Mouse (Mus musculus) heart, embryonic 16.5 days (tissue): ENCODE results near the gene Skap1. TPM values are rescaled to one million over a fixed set of nuclear protein-coding genes. Genes with fewer than 3 reads are reported as not detected.
A peak's percentile ranks its signal among the peaks of the same experiment; 100 is the strongest.
"Not testable (repeated sequence)": the region's sequence is repeated elsewhere in the genome, so short reads cannot be mapped to it uniquely, and the experiment has no call there.

Experiments
- ATAC-seq: fragments of 200-750 bp; cut with Nextera tagmentation; replicated peaks from 2 replicates; pipeline ENCODE4 v1.8.0; 2017; ENCODE audit warnings: moderate number of reproducible peaks; ENCODE audit not compliant: insufficient read depth, low FRiP score; ENCODE audit errors: extremely low read depth
- H3K27ac ChIP-seq: fragments of 300-500 bp; sonication (generic); 2 replicates; pipeline ENCODE4 v1.5.1; 2014; ENCODE audit warnings: mild to moderate bottlenecking, low read length, control low read depth, moderate library complexity
- H3K27me3 ChIP-seq: fragments of 300-500 bp; sonication (generic); 2 replicates; pipeline ENCODE4 v1.6.1; 2014; ENCODE audit warnings: low read length, mixed read lengths; ENCODE audit not compliant: control insufficient read depth, insufficient read depth
- H3K36me3 ChIP-seq: fragments of 300-500 bp; sonication (generic); 2 replicates; pipeline ENCODE4 v1.6.1; 2014; ENCODE audit not compliant: control insufficient read depth, insufficient read depth
- H3K4me1 ChIP-seq: fragments of 300-500 bp; sonication (generic); 2 replicates; pipeline ENCODE4 v1.6.1; 2014; ENCODE audit warnings: low read length, mixed read lengths; ENCODE audit not compliant: control insufficient read depth, insufficient read depth
- H3K4me2 ChIP-seq: fragments of 300-500 bp; sonication (generic); 2 replicates; pipeline ENCODE4 v1.6.1; 2014; ENCODE audit warnings: low read depth, mild to moderate bottlenecking, control low read depth, low read length
- H3K4me3 ChIP-seq: fragments of 300-500 bp; sonication (generic); 2 replicates; pipeline ENCODE4 v1.5.1; 2014; ENCODE audit warnings: mild to moderate bottlenecking, control low read depth, low read length
- H3K9ac ChIP-seq: fragments of 300-500 bp; sonication (generic); 2 replicates; pipeline ENCODE4 v1.6.1; 2014; ENCODE audit warnings: low read length, control low read depth
- H3K9me3 ChIP-seq: fragments of 300-500 bp; sonication (generic); replicated peaks from 2 replicates; pipeline ENCODE4 v1.6.1; 2016; ENCODE audit warnings: low read length; ENCODE audit not compliant: control insufficient read depth
- WGBS: fragments of 180-500 bp; shearing (Covaris S2); extraction: QIAGEN DNeasy Blood & Tissue Kit; methylation state at CpG from one replicate; pipeline ENCODE4 v1.1.7; 2014; 5-methylcytosine and 5-hydroxymethylcytosine counted together
- polyA plus RNA-seq: library from polyadenylated mRNA; unstranded; fragments of >200 nt; fragmentation: Nextera tagmentation; extraction: Ambion mirVana; gene quantifications from 2 replicates; pipeline ENCODE4 v1.2.1, GENCODE M21; 2015

Skap1 gene
- polyA plus RNA-seq, 1 experiment from 2014 or later = 27.8 TPM

DNA sequence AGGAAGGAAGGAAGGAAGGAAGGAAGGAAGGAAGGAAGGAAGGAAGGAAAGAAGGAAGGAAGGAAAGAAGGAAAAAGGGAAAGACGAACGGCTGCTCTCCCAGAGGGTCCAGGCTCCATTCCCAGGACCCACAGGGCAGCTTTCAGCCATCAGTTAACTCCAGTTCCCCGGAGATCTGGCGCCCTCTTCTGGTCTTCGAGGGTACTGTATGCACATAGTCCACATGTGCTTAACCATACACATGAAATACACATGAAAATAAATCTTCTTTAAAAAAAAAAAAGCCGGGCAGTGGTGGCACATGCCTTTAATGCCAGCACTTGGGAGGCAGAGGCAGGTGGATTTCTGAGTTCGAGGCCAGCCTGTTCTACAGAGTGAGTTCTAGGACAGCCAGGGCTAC, 320.5 kb downstream of the Skap1 start:
- H3K27me3 ChIP-seq, ATAC-seq, H3K36me3 ChIP-seq, H3K4me1 ChIP-seq, H3K27ac ChIP-seq, H3K4me3 ChIP-seq, H3K9ac ChIP-seq, H3K4me2 ChIP-seq, H3K9me3 ChIP-seq: not testable (repeated sequence)
- WGBS = 21% methylated on average over 7 of the region's 7 CpGs

- Histone ChIP-seq H3K36me3 (no peaks in the 10 kb centered on the region), H3K9me3 (no peaks in the 10 kb centered on the region), H3K27ac (no peak overlapping the region), H3K27me3 (no peaks in the 10 kb centered on the region), H3K9ac (no peak overlapping the region), H3K4me1 (peaks cover 12% of the 10 kb centered on the region), H3K4me2 (no peak overlapping the region), H3K4me3 (no peak overlapping the region)
- ATAC-seq = no peak
- WGBS = 37% methylated on average over 9 of the region's 9 CpGs
These were observed 322.5 kb downstream of the Skap1 start for GRCm38 (mm10) chr11:96786731-96787450.

DNA sequence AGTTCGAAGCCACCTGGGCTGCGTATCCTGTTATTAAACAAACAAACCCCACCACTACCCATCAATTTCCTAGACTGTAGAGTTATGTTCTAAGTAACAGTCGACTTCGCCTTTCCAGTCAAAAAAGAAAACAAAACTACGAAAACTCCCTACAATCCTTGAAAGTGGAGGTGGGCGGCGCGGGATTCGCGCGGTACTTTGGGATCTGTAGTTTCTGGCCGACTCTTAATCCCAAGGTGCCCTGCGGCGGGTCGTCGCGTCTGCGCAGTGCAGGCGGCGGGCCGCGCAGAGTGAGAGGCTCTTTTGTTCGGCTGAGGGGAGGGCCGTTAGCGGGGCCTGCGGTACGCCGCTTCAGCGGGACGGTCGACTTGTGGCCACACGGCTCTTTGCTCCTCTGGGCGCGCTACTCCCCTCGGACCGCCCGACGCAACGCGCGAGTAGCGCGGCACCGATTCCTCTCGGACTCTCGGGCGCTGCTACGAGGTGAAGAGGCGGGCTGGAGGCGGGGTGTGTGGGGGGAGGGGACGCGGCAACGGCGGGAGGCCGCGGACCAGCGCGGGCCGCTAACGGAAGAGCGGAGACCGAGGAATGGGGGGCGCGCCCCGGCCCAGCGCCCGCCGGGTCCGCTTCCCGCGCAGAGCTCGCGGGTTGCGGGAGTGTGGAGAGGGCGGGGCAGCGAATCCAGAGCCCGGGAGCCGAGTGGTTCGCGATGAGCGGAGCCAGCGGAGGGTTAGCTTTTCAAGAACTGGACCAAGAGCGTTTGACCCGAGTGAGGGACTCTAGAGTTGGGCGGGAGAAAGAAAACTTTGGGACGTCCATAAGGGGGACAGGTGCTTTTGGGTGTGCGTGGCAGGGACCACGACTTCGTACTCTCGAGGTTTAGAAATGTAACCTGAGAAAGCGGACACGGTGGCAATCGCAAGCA, 324.7 kb downstream of the Skap1 start, which contains the start of gene Cbx1:
TSS of gene Cbx1 (plus strand) at position 257 of the 925 bp plus-strand sequence.
- Histone ChIP-seq H3K27me3 (no peaks in the 10 kb centered on the region), H3K36me3 (no peaks in the 10 kb centered on the region), H3K4me3 (peak within 1 kb of the TSS; percentile 99), H3K4me1 (peaks cover 16% of the 10 kb centered on the region), H3K9me3 (no peaks in the 10 kb centered on the region), H3K9ac (peak within 1 kb of the TSS; percentile 95), H3K27ac (peak within 1 kb of the TSS; percentile 98), H3K4me2 (peak within 1 kb of the TSS; percentile 79)
- 1% methylated on average over 92 of the region's 93 CpGs for WGBS
- peak; percentile 97 for ATAC-seq

- H3K4me3 ChIP-seq = peak overlapping the region; percentile 99
- H3K9me3 ChIP-seq = no peaks in the 10 kb centered on the region
- H3K4me1 ChIP-seq = peaks cover 16% of the 10 kb centered on the region
- peak overlapping the region; percentile 79 for H3K4me2 ChIP-seq
- WGBS = 13% methylated on average over 5 of the region's 5 CpGs
- H3K27ac ChIP-seq = peak overlapping the region; percentile 98
- no peaks in the 10 kb centered on the region for H3K36me3 ChIP-seq
- H3K27me3 ChIP-seq = no peaks in the 10 kb centered on the region
- ATAC-seq = no peak
- H3K9ac ChIP-seq = peak overlapping the region; percentile 95
These were observed 325.6 kb downstream of the Skap1 start for GRCm38 (mm10) chr11:96789990-96790389.

DNA sequence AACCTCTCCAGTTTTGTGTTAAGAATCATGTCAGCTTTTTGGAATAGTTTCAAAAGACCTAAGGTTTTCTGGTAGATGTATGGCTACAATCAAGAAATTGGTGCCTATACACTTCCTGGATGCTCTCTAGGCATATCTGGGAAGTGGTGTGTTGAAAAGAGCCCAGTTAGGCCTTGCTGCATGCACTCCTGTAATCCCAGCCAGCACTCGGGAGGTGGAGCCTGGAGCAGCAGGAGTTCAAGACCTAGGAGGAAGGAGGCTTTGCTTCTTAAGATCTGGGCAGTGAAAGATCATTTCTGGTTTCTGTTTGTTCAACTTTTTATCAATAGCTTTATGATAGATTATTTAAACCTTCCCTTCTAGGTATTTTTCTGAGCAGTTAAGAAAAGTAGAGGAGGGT, 326.3 kb downstream of the Skap1 start:
- no peak overlapping the region; the same call in 1 of the 2 replicates for H3K9ac ChIP-seq
- H3K4me3 ChIP-seq = peak overlapping the region; percentile 99; the same call in 1 of the 2 replicates
- H3K9me3 ChIP-seq = no peaks in the 10 kb centered on the region
- H3K36me3 ChIP-seq = 0 out of 2 replicates have a peak, but pooled peaks cover 2% of the 10 kb centered on the region
- ATAC-seq = no peak
- no peak overlapping the region for H3K27ac ChIP-seq
- peak overlapping the region; percentile 79 for H3K4me2 ChIP-seq
- H3K4me1 ChIP-seq = peaks cover 16% of the 10 kb centered on the region
- H3K27me3 ChIP-seq = no peaks in the 10 kb centered on the region
- 10% methylated on average over 1 of the region's 1 CpGs for WGBS

GRCm38 (mm10) chr11:96795491-96795890, 331.1 kb downstream of the Skap1 start:
- Histone ChIP-seq H3K27me3 (no peaks in the 10 kb centered on the region), H3K27ac (no peak overlapping the region), H3K9ac (no peak overlapping the region), H3K36me3 (peaks cover 3% of the 10 kb centered on the region), H3K4me3 (no peak overlapping the region), H3K4me1 (peaks cover 9% of the 10 kb centered on the region), H3K4me2 (no peak overlapping the region), H3K9me3 (no peaks in the 10 kb centered on the region)
- 92% methylated on average over 13 of the region's 13 CpGs for WGBS
- no peak for ATAC-seq

GRCm38 (mm10) chr11:96796081-96796480, 331.7 kb downstream of the Skap1 start:
- Histone ChIP-seq H3K27me3 (no peaks in the 10 kb centered on the region), H3K36me3 (peaks cover 6% of the 10 kb centered on the region), H3K4me2 (no peak overlapping the region), H3K4me1 (peaks cover 7% of the 10 kb centered on the region), H3K9me3 (no peaks in the 10 kb centered on the region), H3K9ac (no peak overlapping the region), H3K4me3 (no peak overlapping the region), H3K27ac (no peak overlapping the region)
- 94% methylated on average over 2 of the region's 2 CpGs for WGBS
- ATAC-seq = no peak

DNA sequence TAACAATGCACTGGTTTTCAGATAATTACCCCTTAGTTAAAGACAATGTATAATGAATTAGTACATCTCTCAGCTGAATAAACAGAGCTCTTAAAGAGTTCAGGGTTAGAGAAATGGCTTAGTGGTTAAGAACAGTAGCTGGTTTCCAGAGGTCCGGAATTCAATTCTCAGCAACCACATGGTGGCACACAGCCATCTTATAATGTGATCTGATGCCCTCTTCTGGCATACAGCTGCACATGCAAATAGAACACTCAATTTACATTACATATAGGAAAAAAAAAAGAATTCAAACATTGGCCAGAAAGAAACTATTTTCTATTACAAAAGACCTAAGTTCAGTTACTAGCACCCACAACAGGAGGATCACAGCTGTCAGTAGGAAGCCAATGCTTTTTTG, 332.2 kb downstream of the Skap1 start:
- ATAC-seq = no peak
- Histone ChIP-seq H3K4me3 (no peak overlapping the region), H3K36me3 (peaks cover 9% of the 10 kb centered on the region), H3K27me3 (no peaks in the 10 kb centered on the region), H3K4me1 (peaks cover 7% of the 10 kb centered on the region), H3K9me3 (no peaks in the 10 kb centered on the region), H3K27ac (no peak overlapping the region), H3K9ac (no peak overlapping the region), H3K4me2 (no peak overlapping the region)
- 62% methylated on average over 1 of the region's 1 CpGs for WGBS

- H3K4me2 ChIP-seq = no peak overlapping the region
- H3K36me3 ChIP-seq = peaks cover 27% of the 10 kb centered on the region
- no peak overlapping the region for H3K9ac ChIP-seq
- 92% methylated on average over 2 of the region's 2 CpGs for WGBS
- 0 out of 2 replicates have a peak, but pooled peaks cover 2% of the 10 kb centered on the region for H3K4me1 ChIP-seq
- no peaks in the 10 kb centered on the region for H3K27me3 ChIP-seq
- no peak overlapping the region for H3K4me3 ChIP-seq
- no peak overlapping the region for H3K27ac ChIP-seq
- ATAC-seq = no peak
- no peaks in the 10 kb centered on the region for H3K9me3 ChIP-seq
These were observed 335.1 kb downstream of the Skap1 start for GRCm38 (mm10) chr11:96799511-96799910.
